Mouse (Mus musculus): ENCODE data around the gene Shc2. TPM values are rescaled to one million over a fixed set of nuclear protein-coding genes. Genes with fewer than 3 reads are reported as not detected.
A peak's percentile ranks its signal among the peaks of the same experiment; 100 is the strongest.

Shc2 gene
- not detected for polyA plus RNA-seq (2017; shearing (Covaris generic))

GRCm38 (mm10) chr10:79637128-79638110 lies at the start of gene Shc2:
TSS of gene Shc2 (minus strand) at chr10:79637918.
- no peak for ATAC-seq

- no peak for ATAC-seq
Measured at GRCm38 (mm10) chr10:79687513-79687912, 49.8 kb upstream of the Shc2 start.

- no peak for ATAC-seq
Measured at GRCm38 (mm10) chr10:79686691-79687090, 49.0 kb upstream of the Shc2 start.

- no peak for ATAC-seq
Measured at GRCm38 (mm10) chr10:79686219-79686618, 48.5 kb upstream of the Shc2 start.

- no peak for ATAC-seq
Measured at GRCm38 (mm10) chr10:79684770-79685600, 47.3 kb upstream of the Shc2 start.

- no peak for ATAC-seq
Measured at GRCm38 (mm10) chr10:79683726-79684640, 46.3 kb upstream of the Shc2 start.

GRCm38 (mm10) chr10:79682916-79683582 lies 45.3 kb upstream of the Shc2 start:
- no peak for ATAC-seq

GRCm38 (mm10) chr10:79682551-79682915 lies 44.8 kb upstream of the Shc2 start:
- no peak for ATAC-seq

- peak; percentile 89 for ATAC-seq
Measured at GRCm38 (mm10) chr10:79681591-79682245, 44.0 kb upstream of the Shc2 start, which contains the start of gene Cdc34. TSS of gene Cdc34 (plus strand) at chr10:79682195.

- peak; percentile 7 for ATAC-seq
Measured at GRCm38 (mm10) chr10:79680606-79681495, 43.1 kb upstream of the Shc2 start.

GRCm38 (mm10) chr10:79675346-79676035 lies 37.8 kb upstream of the Shc2 start:
- ATAC-seq = no peak

GRCm38 (mm10) chr10:79673054-79673453 lies 35.3 kb upstream of the Shc2 start:
- no peak for ATAC-seq

- no peak for ATAC-seq
Measured at GRCm38 (mm10) chr10:79672088-79672455, 34.4 kb upstream of the Shc2 start.

GRCm38 (mm10) chr10:79671396-79672087 lies 33.8 kb upstream of the Shc2 start:
- ATAC-seq = no peak

- ATAC-seq = no peak
Measured at GRCm38 (mm10) chr10:79670071-79670888, 32.6 kb upstream of the Shc2 start.

- ATAC-seq = peak; percentile 30
Measured at GRCm38 (mm10) chr10:79669576-79670057, 31.9 kb upstream of the Shc2 start.

- peak; percentile 94 for ATAC-seq
Measured at GRCm38 (mm10) chr10:79668771-79669575, 31.3 kb upstream of the Shc2 start, which contains the start of gene Tpgs1. TSS of gene Tpgs1 (plus strand) at chr10:79669369.
